Mouse (Mus musculus): Measurements from ENCODE around the gene Tlk1.
A peak's percentile ranks its signal among the peaks of the same experiment; 100 is the strongest.

Tlk1 gene

GRCm38 (mm10) chr2:70825371-70826051 is at the start of gene Tlk1:
Tlk1 (minus strand) TSS chr2:70825728.
- DNase-seq (ENCODE audit: low spot score), result peak; percentile 52

- DNase-seq (ENCODE audit: low spot score), result no peak
Measured at GRCm38 (mm10) chr2:70875129-70875528, 49.6 kb upstream of the Tlk1 start.

GRCm38 (mm10) chr2:70873168-70873567 is 47.6 kb upstream of the Tlk1 start:
- no peak for DNase-seq (ENCODE audit: low spot score)

GRCm38 (mm10) chr2:70871466-70872022 is 46.0 kb upstream of the Tlk1 start:
- no peak for DNase-seq (ENCODE audit: low spot score)

GRCm38 (mm10) chr2:70870819-70871218 is 45.3 kb upstream of the Tlk1 start:
- DNase-seq (ENCODE audit: low spot score), result no peak

GRCm38 (mm10) chr2:70869116-70869515 is 43.6 kb upstream of the Tlk1 start:
- DNase-seq (ENCODE audit: low spot score), result no peak

- DNase-seq (ENCODE audit: low spot score), result no peak
Measured at GRCm38 (mm10) chr2:70867231-70867630, 41.7 kb upstream of the Tlk1 start.

- no peak for DNase-seq (ENCODE audit: low spot score)
Measured at GRCm38 (mm10) chr2:70862881-70863280, 37.4 kb upstream of the Tlk1 start.

- no peak for DNase-seq (ENCODE audit: low spot score)
Measured at GRCm38 (mm10) chr2:70859740-70860139, 34.2 kb upstream of the Tlk1 start.

- DNase-seq (ENCODE audit: low spot score), result no peak
Measured at GRCm38 (mm10) chr2:70856971-70857370, 31.4 kb upstream of the Tlk1 start.

GRCm38 (mm10) chr2:70854231-70854888 is 28.8 kb upstream of the Tlk1 start:
- DNase-seq (ENCODE audit: low spot score), result no peak

GRCm38 (mm10) chr2:70853329-70853728 is 27.8 kb upstream of the Tlk1 start:
- DNase-seq (ENCODE audit: low spot score), result no peak

GRCm38 (mm10) chr2:70852796-70853221 is 27.3 kb upstream of the Tlk1 start:
- no peak for DNase-seq (ENCODE audit: low spot score)

GRCm38 (mm10) chr2:70852186-70852795 is 26.8 kb upstream of the Tlk1 start:
- DNase-seq (ENCODE audit: low spot score), result no peak

- no peak for DNase-seq (ENCODE audit: low spot score)
Measured at GRCm38 (mm10) chr2:70845871-70846270, 20.3 kb upstream of the Tlk1 start.

- DNase-seq (ENCODE audit: low spot score), result no peak
Measured at GRCm38 (mm10) chr2:70844694-70845395, 19.3 kb upstream of the Tlk1 start.

GRCm38 (mm10) chr2:70842049-70842618 is 16.6 kb upstream of the Tlk1 start:
- peak; percentile 8 for DNase-seq (ENCODE audit: low spot score)

- no peak for DNase-seq (ENCODE audit: low spot score)
Measured at GRCm38 (mm10) chr2:70838536-70839216, 13.1 kb upstream of the Tlk1 start.

- no peak for DNase-seq (ENCODE audit: low spot score)
Measured at GRCm38 (mm10) chr2:70836306-70836651, 10.8 kb upstream of the Tlk1 start.

- no peak for DNase-seq (ENCODE audit: low spot score)
Measured at GRCm38 (mm10) chr2:70835641-70836305, 10.2 kb upstream of the Tlk1 start.

GRCm38 (mm10) chr2:70835209-70835608 is 9.7 kb upstream of the Tlk1 start:
- no peak for DNase-seq (ENCODE audit: low spot score)
